Mouse (Mus musculus) heart, postnatal 0 days (tissue): ENCODE results near the gene B230118H07Rik.

Source experiments
- CTCF ChIP-seq: IDR thresholded peaks from 2 replicates; pipeline ENCODE4 v1.5.1; 2016; ENCODE audit warnings: antibody characterized with exemption, control low read depth, low read depth
- EP300 ChIP-seq: IDR thresholded peaks from 2 replicates; pipeline ENCODE4 v1.6.1; 2016; ENCODE audit warnings: antibody characterized with exemption, low read depth

DNA sequence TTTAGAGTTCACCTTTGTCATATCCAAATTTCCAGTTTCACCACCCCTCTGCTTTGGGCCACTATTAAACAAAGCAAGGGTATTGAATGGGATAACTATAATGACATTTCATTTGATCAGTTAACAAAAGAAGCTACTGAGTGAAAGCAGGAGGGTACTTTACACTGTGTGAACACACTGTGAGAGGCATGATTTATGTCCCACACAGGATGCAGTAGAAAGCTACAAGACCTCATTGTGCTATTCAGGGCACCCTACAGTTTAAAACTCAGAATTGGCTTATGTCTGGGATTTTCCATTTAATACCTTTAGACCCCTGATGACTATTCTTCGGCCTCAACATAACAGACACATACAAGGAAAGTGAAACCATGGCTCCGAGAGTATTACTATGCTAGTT is 26.3 kb downstream of the B230118H07Rik start:
- TF ChIP-seq CTCF (no peak), EP300 (no peak)
